Mouse (Mus musculus): ENCODE results near the gene Tmem63c. TPM values are rescaled to one million over a fixed set of nuclear protein-coding genes. Genes with fewer than 3 reads are reported as not detected.

The Tmem63c gene
- polyA plus RNA-seq, 1 experiment from 2014 or later = not detected

DNA sequence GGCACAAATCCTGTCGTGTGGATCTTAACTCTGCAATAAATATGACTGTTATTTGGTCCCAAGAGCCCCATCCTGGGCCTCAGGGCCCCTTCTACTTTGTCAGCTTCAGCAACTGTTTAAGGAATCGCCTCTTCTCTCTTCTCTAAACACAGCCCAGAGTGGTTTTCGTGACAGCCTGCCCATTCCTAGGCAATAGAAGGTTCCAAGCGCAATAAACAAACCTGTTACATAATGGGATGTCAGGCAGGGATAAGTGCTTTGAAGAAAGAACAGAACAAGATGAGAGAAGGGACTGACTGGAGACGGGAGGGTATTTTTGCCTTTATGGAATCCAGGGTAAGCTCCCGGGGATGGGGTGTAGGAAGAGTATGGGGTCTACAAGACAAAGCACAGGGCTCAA is 72.5 kb downstream of the Tmem63c start:
- H3K27ac ChIP-seq = no peak overlapping the region
- no peak for ATAC-seq (ENCODE audit: low read depth)
- no peak overlapping the region for H3K4me3 ChIP-seq (replicated peaks)
- H3K9ac ChIP-seq = no peak overlapping the region
- no peak overlapping the region for H3K4me2 ChIP-seq
- H3K9me3 ChIP-seq (replicated peaks) = no peaks in the 10 kb centered on the region
- 52% methylated on average over 6 of the region's 6 CpGs for WGBS (ENCODE audit: insufficient replicate concordance)
- no peaks in the 10 kb centered on the region for H3K36me3 ChIP-seq
- 0 out of 2 replicates have a peak, but pooled peaks cover 9% of the 10 kb centered on the region for H3K27me3 ChIP-seq
- H3K4me1 ChIP-seq (replicated peaks) = peaks cover 4% of the 10 kb centered on the region; the same call in 1 of the 2 replicates
- no peak for DNase-seq

DNA sequence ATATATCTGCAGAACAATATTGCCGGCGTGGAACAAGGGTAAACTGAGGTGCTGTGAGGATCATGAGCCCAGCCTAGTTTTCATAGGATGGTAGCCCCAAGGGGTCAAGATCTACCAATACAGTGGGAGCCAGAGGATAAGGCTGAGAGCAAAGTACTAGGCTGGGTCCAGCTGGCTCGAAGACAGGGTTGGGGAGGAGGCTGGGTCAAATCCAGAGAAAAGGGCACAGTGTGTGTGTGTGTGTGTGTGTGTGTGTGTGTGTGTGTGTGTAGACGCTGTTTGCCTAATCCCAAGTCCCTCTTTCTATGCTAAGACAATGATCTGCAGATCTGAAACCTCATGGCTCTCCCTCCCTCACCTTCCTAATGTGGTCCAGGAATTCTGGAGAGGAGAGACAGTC is 79.2 kb downstream of the Tmem63c start:
- no peak overlapping the region for H3K9ac ChIP-seq
- WGBS (ENCODE audit: insufficient replicate concordance) = 69% methylated on average over 4 of the region's 4 CpGs
- H3K4me1 ChIP-seq (replicated peaks) = no peaks in the 10 kb centered on the region
- DNase-seq (no peak), ATAC-seq (ENCODE audit: low read depth) (no peak)
- no peak overlapping the region for H3K4me3 ChIP-seq (replicated peaks)
- peaks cover 55% of the 10 kb centered on the region for H3K27me3 ChIP-seq
- H3K36me3 ChIP-seq = no peaks in the 10 kb centered on the region
- H3K4me2 ChIP-seq = no peak overlapping the region
- no peaks in the 10 kb centered on the region for H3K9me3 ChIP-seq (replicated peaks)
- H3K27ac ChIP-seq = no peak overlapping the region

DNA sequence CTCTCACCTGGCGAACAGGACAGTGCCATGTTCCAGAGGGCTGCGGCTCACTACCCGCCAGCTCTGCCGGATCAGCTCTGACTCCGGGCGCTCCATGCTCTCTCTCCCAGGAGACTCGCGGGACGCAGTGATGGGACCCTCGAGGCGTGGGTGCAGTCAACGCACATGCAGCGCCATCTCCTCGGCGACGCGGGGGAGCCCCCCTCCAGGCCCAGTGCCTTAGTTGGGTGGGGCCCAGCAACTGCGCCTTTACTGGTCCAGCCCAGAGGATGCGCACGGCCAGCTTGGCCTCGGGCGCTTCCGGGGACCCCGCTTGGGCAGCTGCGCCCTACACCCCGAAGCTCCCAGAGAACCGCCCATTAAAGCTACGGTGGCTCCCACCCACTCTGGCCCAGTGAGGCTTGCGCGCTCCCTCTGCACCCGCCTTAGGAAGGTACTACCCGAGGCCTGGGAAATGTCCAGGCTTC is 81.1 kb downstream of the Tmem63c start, which contains the start of gene Ngb:
Ngb (minus strand) TSS at position 375 of the 467 bp plus-strand sequence.
- H3K4me2 ChIP-seq = peak within 1 kb of the TSS; percentile 28
- peaks cover 55% of the 10 kb centered on the region for H3K27me3 ChIP-seq
- H3K4me3 ChIP-seq (replicated peaks) = no peak within 1 kb of the TSS

DNA sequence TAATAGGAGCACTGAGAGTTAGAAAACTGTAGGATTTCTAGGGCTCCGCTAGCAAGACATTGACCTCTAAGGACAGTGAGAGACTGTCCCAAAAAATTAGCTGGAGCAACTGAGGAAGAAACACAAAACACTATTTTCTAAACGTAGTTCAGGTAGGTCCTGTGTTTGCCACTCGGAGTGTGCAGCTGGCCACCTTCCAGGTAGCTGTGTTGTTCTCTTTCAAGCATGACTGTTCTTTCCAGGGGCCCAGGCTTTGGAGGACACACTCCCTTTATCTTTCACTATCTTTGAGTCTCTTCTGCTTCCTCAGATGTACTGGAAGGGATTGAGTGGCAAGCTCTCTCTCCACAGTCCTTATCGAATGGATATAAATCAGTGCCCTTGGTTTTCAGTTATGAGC is 82.3 kb downstream of the Tmem63c start:
- Histone ChIP-seq H3K4me1 (replicated peaks) (no peaks in the 10 kb centered on the region), H3K9me3 (replicated peaks) (no peaks in the 10 kb centered on the region), H3K27me3 (peaks cover 48% of the 10 kb centered on the region), H3K9ac (no peak overlapping the region), H3K4me2 (no peak overlapping the region), H3K36me3 (no peaks in the 10 kb centered on the region), H3K4me3 (replicated peaks) (no peak overlapping the region), H3K27ac (no peak overlapping the region)
- ATAC-seq (ENCODE audit: low read depth) = no peak
- WGBS (ENCODE audit: insufficient replicate concordance) = 75% methylated on average over 4 of the region's 4 CpGs
- no peak for DNase-seq

More for the DNA sequence above, 81.1 kb downstream of the Tmem63c start, which contains the start of gene Ngb:
- DNase-seq (no peak), ATAC-seq (ENCODE audit: low read depth) (no peak)
- 10% methylated on average over 32 of the region's 32 CpGs for WGBS (ENCODE audit: insufficient replicate concordance)
- Histone ChIP-seq H3K9me3 (replicated peaks) (no peaks in the 10 kb centered on the region), H3K36me3 (no peaks in the 10 kb centered on the region), H3K4me1 (replicated peaks) (no peaks in the 10 kb centered on the region), H3K27ac (no peak within 1 kb of the TSS), H3K9ac (no peak within 1 kb of the TSS)

DNA sequence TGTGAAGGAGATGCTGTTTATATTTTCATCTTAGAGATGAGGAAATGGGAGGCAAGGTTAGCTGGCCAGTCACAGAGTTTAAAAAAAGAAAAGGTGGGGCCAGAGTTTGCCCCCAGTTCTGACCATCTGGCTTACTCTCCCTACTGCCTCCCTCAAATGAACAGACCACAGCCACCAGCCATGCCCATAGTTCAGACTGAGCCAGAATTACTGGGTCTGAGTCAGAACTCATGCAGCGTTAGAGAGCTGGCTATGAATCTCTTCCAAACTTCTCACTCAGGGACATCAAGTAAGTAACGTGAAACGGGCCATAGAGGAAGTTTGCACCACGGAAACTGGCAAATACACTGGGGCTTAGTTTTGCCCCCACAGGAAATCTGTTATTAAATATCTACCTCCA is 83.7 kb downstream of the Tmem63c start:
- DNase-seq (no peak), ATAC-seq (ENCODE audit: low read depth) (no peak)
- Histone ChIP-seq H3K4me3 (replicated peaks) (no peak overlapping the region), H3K4me1 (replicated peaks) (no peaks in the 10 kb centered on the region), H3K9ac (no peak overlapping the region), H3K27me3 (peaks cover 40% of the 10 kb centered on the region), H3K9me3 (replicated peaks) (no peaks in the 10 kb centered on the region), H3K27ac (no peak overlapping the region), H3K36me3 (0 out of 2 replicates have a peak, but pooled peaks cover 3% of the 10 kb centered on the region), H3K4me2 (no peak overlapping the region)
- 54% methylated on average over 4 of the region's 4 CpGs for WGBS (ENCODE audit: insufficient replicate concordance)

DNA sequence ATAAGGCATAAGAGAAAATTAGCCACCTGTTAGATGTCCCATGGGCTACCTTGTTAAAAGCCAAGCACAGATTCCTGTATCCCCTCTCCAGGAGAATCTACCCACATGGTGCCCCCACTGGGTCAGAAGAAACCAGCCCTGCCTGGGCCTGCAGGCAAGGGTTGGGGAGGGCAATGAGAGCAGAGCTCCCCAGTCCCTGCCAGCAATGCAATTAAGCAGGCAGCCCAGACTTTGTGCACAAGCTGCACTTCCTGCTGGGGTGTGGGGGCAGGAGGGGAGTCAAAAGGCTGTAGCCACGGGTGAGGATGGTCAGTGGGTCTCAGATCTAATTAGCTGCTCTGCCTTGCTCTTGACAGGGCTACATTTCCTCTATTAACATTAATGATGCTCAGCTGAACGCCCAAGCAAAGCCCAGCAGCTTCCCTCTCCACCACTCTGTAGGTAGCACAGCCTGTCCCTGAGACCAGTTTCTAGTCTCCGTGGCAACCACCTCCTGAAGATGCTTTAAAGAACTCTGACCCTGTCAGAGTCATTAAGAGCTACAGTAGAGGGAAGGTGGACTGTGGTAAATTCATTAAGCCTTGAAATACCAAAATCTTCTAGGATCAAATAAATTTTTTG is 86.3 kb downstream of the Tmem63c start:
- H3K9ac ChIP-seq = no peak overlapping the region
- DNase-seq (no peak), ATAC-seq (ENCODE audit: low read depth) (no peak)
- H3K27me3 ChIP-seq = peaks cover 14% of the 10 kb centered on the region
- H3K4me2 ChIP-seq = no peak overlapping the region
- 43% methylated on average over 3 of the region's 3 CpGs for WGBS (ENCODE audit: insufficient replicate concordance)
- 0 out of 2 replicates have a peak, but pooled peaks cover 3% of the 10 kb centered on the region for H3K36me3 ChIP-seq
- H3K4me3 ChIP-seq (replicated peaks) = no peak overlapping the region
- no peak overlapping the region for H3K27ac ChIP-seq
- H3K9me3 ChIP-seq (replicated peaks) = no peaks in the 10 kb centered on the region
- no peaks in the 10 kb centered on the region for H3K4me1 ChIP-seq (replicated peaks)

DNA sequence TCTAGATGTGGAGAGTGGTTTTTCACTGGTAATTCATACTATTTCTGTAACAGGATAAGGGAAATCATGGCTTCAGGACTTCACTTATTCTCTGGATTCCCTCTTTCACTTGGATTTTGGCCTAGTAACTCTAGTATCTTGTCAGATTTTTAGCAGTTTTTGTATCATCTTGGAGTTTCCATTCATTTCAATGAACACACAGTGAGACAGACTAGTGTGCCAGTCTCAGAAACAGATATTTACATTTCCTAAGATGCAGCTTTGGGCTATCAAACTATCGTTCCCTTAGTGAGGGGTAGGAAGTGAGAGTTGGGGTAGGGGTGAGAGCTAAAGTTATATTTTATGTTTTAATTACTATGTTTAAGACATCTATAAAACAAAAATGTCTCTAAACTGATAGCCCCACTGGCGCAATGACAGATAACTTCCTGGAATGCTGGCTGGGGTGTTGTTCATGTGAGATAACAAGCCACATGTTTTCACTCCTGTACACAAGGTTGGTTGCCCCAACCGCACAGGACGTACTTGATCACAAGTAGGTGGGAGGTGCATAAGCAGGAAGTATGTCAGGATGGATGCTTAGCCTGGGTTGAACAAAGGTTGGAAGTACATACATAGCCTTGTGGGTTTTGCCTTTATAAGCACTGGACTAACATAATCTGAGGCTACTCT is 100.9 kb downstream of the Tmem63c start:
- H3K4me3 ChIP-seq (replicated peaks) = no peak overlapping the region
- H3K4me2 ChIP-seq = no peak overlapping the region
- H3K9ac ChIP-seq = no peak overlapping the region
- DNase-seq = peak; percentile 34
- H3K9me3 ChIP-seq (replicated peaks) = no peaks in the 10 kb centered on the region
- H3K4me1 ChIP-seq (replicated peaks) = peaks cover 9% of the 10 kb centered on the region
- peaks cover 18% of the 10 kb centered on the region for H3K36me3 ChIP-seq
- peak; percentile 95 for ATAC-seq (ENCODE audit: low read depth)
- H3K27me3 ChIP-seq = no peaks in the 10 kb centered on the region
- WGBS (ENCODE audit: insufficient replicate concordance) = 35% methylated on average over 4 of the region's 4 CpGs
- peak overlapping the region; percentile 30; the same call in 1 of the 2 replicates for H3K27ac ChIP-seq

DNA sequence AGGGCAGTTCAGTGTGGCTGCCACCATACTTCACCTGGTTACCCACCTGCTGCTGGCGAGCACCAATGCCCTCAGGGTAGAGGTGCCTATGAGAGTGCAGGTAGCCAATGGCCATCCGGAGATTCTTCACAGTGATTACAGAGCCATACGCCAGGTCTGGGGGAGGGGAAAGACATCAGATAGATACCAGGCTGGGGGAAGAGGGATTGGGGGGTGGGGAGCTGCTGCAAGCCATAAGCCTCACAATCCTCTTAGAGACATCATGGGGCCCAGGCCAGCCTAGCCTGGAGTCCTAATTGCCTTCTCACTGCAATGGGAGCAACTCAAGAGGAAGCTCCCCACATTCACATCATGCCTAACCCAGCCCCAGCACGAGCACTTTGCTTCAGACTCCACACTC is 106.1 kb downstream of the Tmem63c start:
- Histone ChIP-seq H3K9me3 (replicated peaks) (no peaks in the 10 kb centered on the region), H3K4me1 (replicated peaks) (peaks cover 8% of the 10 kb centered on the region), H3K27me3 (no peaks in the 10 kb centered on the region), H3K36me3 (peaks cover 23% of the 10 kb centered on the region), H3K4me2 (no peak overlapping the region), H3K27ac (no peak overlapping the region), H3K4me3 (replicated peaks) (no peak overlapping the region), H3K9ac (no peak overlapping the region)
- WGBS (ENCODE audit: insufficient replicate concordance) = 70% methylated on average over 4 of the region's 4 CpGs
- DNase-seq (no peak), ATAC-seq (ENCODE audit: low read depth) (no peak)

DNA sequence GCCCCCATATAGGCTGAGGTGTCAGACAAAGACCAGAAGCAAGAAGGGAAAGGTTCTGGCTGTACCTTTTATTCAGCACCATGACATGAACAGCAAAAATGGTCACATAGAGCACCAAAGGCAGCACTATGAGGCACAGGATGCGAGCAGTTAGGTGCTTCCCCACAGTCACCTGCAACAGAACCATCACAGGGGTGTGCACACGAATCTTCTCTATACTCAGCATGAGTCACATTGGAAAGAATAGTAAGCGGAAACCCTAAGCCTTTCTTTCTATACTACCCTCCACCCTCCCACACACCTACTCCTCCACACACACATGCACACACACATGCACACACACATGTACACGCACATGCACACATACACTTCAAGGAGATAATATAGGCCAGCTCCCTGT is 109.1 kb downstream of the Tmem63c start:
- 75% methylated on average over 4 of the region's 4 CpGs for WGBS (ENCODE audit: insufficient replicate concordance)
- Histone ChIP-seq H3K9me3 (replicated peaks) (no peaks in the 10 kb centered on the region), H3K9ac (no peak overlapping the region), H3K4me1 (replicated peaks) (peaks cover 12% of the 10 kb centered on the region), H3K4me2 (no peak overlapping the region), H3K27ac (no peak overlapping the region), H3K36me3 (0 out of 2 replicates have a peak, but pooled peaks cover 6% of the 10 kb centered on the region), H3K27me3 (no peaks in the 10 kb centered on the region), H3K4me3 (replicated peaks) (no peak overlapping the region)
- DNase-seq (no peak), ATAC-seq (ENCODE audit: low read depth) (no peak)

DNA sequence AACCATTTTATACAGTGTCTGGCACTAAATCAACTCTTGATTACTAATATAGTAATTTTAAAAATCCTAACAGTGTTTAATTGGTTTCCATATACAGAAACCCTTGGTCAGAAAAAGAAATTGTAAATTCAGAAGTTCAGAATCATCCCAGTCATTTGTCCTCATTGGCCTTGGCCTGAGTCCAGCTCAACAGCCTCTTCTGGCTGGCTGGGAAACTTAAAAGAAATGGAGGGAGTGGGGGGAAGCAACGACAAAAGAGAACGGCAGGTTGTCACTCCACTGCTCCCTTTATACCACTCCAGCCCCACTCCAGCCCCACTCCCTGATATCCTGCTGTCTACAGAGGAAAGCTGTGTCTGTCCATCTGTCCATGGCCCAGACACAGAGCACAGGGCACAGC is 110.0 kb downstream of the Tmem63c start:
- Histone ChIP-seq H3K9me3 (replicated peaks) (no peaks in the 10 kb centered on the region), H3K27me3 (no peaks in the 10 kb centered on the region), H3K4me1 (replicated peaks) (peaks cover 12% of the 10 kb centered on the region), H3K9ac (no peak overlapping the region), H3K27ac (no peak overlapping the region), H3K4me3 (replicated peaks) (no peak overlapping the region), H3K36me3 (0 out of 2 replicates have a peak, but pooled peaks cover 6% of the 10 kb centered on the region), H3K4me2 (no peak overlapping the region)
- no peak for ATAC-seq (ENCODE audit: low read depth)
- DNase-seq = no peak
- WGBS (ENCODE audit: insufficient replicate concordance) = 83% methylated on average over 2 of the region's 2 CpGs

DNA sequence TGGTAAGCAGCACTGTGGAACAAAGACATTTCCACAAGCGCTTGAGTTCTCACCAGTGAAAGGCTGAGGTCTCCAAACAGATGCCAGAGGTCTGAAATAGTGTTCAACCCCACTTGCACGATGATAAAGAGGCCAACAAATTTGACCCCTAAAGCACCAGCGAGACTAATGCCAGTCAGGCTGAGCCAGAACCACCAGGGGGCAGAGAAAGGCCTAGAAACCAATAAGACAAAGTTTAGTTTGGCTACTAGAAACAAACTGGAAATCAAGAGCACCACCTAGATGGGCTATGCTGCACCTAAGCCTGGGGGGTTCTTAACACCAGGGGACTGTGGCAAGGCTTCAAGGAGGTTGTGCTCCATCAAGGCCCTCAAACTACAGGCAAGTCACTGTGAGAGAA is 110.5 kb downstream of the Tmem63c start:
- no peak overlapping the region for H3K9ac ChIP-seq
- DNase-seq (peak; percentile 18), ATAC-seq (ENCODE audit: low read depth) (no peak)
- 55% methylated on average over 3 of the region's 3 CpGs for WGBS (ENCODE audit: insufficient replicate concordance)
- 0 out of 2 replicates have a peak, but pooled peaks cover 6% of the 10 kb centered on the region for H3K36me3 ChIP-seq
- no peak overlapping the region for H3K27ac ChIP-seq
- H3K4me1 ChIP-seq (replicated peaks) = peaks cover 12% of the 10 kb centered on the region
- H3K27me3 ChIP-seq = no peaks in the 10 kb centered on the region
- no peak overlapping the region for H3K4me2 ChIP-seq
- no peak overlapping the region for H3K4me3 ChIP-seq (replicated peaks)
- no peaks in the 10 kb centered on the region for H3K9me3 ChIP-seq (replicated peaks)

Measured in liver, embryonic 13.5 days (tissue).